Mouse (Mus musculus) left cerebral cortex, adult 2 months (tissue): Measurements from ENCODE around the gene Ndufaf1. TPM values are rescaled to one million over a fixed set of nuclear protein-coding genes. Genes with fewer than 3 reads are reported as not detected.
"Not testable (repeated sequence)": the region's sequence is repeated elsewhere in the genome, so short reads cannot be mapped to it uniquely, and the experiment has no call there.

ENCODE experiments used
- DNase-seq, 2 experiments: peaks; one replicate each; pipeline ENCODE4 v3.0.0; 2021 to 2022; ENCODE audit warnings: low spot score in 2 of 2, mixed read lengths in 1 of 2; ENCODE audit errors: extremely low spot score in 1 of 2
- H3K27ac ChIP-seq: fragments of 200-600 bp; 2 replicates; pipeline ENCODE4 v1.8.1; 2022
- H3K4me3 ChIP-seq: fragments of 200-600 bp; 2 replicates; pipeline ENCODE4 v1.8.1; 2022
- CTCF ChIP-seq: fragments of 200-600 bp; IDR thresholded peaks from 2 replicates; pipeline ENCODE4 v1.8.1; 2022; ENCODE audit warnings: antibody characterized with exemption, mild to moderate bottlenecking, moderate library complexity
- intact Hi-C: fragments of 180-260 bp; cut with DNase I; formaldehyde crosslinking; loops from one replicate; pipeline ENCODE4 v1.15.1; 2025
- total RNA-seq, 2 experiments: library from RNA; stranded (reverse); gene quantifications; 2 replicates each; pipeline ENCODE4 v1.2.3; 2021

Ndufaf1 gene
- total RNA-seq, 2 experiments from 2014 or later = 32.5 to 35.5 TPM

DNA sequence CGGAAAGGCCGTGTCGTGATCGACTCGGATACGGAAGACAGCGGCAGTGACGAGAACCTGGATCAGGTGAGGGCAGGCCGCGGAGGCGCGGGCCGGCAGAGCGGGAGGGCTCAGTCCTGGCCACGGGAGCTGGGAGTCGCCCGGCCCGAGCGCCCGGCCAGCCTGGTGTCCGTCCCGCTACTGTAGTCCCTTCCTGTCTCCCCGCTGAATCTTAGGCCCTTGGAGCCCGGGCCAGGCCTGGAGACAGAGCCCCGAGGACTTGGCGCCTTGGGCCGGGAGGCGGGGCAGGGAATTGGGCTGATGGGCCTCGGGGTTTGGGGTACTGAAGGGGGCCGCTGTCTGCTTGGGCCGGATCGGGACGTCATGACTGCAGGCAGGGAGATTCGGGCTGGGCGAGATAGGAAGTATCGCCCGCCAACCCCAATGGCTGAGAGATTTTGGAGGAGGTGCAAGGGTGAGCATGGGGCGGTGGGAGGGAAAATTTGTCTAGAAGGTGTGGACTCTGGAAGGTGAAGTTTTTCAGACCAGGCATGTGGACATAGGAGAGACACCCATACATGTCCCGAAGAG, 12.7 kb upstream of the Ndufaf1 start:
- Histone ChIP-seq H3K4me3 (peak overlapping the region; percentile 86), H3K27ac (peak overlapping the region; percentile 87)
- intact Hi-C loops = no loop called here
- TF ChIP-seq CTCF = no peak
- DNase-seq = no peak

DNA sequence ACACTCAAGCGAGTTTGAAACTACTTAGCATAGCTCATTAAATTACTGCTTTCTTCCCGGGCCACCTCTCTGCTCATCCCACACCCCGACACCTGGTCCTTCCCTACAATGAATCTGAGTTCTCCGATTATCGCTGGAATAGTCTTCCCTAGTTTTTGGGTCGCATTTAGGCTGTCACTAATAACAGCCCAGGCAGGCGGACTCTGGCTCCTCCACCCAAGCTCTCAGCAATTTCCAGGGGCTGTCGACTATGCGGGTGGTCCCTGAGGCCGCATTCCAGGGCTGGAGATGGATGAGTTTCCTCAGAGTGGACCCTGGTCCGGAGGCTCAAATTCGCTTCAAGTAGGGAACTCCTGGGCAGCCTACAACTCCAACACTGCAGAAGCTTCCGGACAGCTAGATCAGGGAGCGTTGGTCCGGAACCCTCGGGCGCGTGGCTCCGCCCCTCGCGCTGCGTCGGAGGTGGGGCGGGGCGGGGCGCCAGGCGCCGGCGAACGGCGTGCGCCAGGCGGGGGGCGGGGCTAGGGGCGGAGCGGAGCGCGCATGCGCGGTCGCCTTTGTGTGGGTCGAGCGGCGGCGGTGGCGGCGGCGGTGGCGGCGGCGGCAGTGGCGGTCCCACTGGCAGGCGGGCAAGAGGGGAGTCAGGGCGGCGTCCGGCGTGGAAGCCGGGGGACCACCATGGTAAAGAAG, 12.0 kb upstream of the Ndufaf1 start, which contains the start of gene Rtf1:
Rtf1 (plus strand) TSS at position 544 of the 690 bp plus-strand sequence.
- Histone ChIP-seq H3K4me3 (peak within 1 kb of the TSS; percentile 86), H3K27ac (peak within 1 kb of the TSS; percentile 91)
- intact Hi-C loops = loop anchor here (1.0 kb wide), 1 partner anchor 11 kb away; no protein-coding TSS in a partner anchor
- TF ChIP-seq CTCF = no peak
- DNase-seq = peak; percentile 96 to 97

DNA sequence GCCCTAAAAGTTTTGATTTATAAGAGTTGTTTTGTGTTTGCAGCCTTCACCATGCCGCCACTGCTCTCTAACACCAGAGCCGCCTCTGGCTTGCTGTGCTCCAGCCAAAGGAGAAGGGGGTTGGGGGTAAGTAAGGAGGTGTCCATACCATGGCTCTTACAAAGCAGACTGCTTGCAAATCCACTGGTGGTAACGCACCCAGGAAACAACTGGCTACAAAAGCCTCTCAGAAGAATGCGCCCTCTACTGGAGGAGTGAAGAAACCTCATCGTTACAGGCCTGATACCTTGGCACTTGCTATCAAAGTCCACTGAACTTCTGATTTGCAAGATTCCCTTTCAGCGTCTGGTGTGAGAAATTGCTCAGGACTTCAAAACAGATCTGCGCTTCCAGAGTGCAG, 6.4 kb upstream of the Ndufaf1 start:
- TF ChIP-seq CTCF = peak; percentile 56
- Histone ChIP-seq H3K4me3 (no peak overlapping the region), H3K27ac (no peak overlapping the region)
- intact Hi-C loops = no loop called here
- no peak for DNase-seq

DNA sequence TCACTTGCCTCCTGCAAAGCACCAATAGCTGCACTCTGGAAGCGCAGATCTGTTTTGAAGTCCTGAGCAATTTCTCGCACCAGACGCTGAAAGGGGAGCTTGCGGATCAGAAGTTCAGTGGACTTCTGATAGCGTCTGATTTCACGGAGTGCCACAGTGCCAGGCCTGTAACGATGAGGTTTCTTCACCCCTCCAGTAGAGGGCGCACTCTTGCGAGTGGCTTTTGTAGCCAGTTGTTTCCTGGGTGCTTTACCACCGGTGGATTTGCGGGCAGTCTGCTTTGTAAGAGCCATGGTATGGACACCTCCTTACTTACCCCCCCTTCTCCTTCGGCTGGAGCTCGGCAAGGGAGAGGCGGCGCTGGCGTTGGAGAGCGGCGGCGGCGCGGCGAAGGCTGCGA, 3.1 kb upstream of the Ndufaf1 start:
- intact Hi-C loops, DNase-seq, H3K27ac ChIP-seq, H3K4me3 ChIP-seq: not testable (repeated sequence)

DNA sequence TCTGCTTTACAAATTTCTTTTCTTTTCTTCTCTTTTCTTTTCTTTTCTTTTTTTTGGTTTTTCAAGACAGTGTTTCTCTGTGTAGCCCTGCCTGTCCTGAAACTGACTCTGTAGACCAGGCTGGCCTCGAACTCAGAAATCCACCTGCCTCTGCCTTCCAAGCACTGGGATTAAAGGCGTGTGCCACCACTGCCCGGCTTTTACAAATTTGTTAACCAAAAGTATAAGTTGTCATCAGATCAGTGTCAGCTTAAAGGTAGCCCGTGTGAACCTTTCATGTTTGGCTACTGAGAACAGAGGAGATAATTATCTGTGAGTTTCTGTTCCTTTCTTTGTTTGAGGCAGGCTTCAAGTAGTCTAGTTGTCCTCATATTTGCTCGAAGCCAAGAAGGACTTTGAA, 18.4 kb downstream of the Ndufaf1 start:
- DNase-seq = no peak
- no peak overlapping the region for H3K27ac ChIP-seq
- intact Hi-C loops = no loop called here
- H3K4me3 ChIP-seq = no peak overlapping the region
- no peak for TF ChIP-seq CTCF

DNA sequence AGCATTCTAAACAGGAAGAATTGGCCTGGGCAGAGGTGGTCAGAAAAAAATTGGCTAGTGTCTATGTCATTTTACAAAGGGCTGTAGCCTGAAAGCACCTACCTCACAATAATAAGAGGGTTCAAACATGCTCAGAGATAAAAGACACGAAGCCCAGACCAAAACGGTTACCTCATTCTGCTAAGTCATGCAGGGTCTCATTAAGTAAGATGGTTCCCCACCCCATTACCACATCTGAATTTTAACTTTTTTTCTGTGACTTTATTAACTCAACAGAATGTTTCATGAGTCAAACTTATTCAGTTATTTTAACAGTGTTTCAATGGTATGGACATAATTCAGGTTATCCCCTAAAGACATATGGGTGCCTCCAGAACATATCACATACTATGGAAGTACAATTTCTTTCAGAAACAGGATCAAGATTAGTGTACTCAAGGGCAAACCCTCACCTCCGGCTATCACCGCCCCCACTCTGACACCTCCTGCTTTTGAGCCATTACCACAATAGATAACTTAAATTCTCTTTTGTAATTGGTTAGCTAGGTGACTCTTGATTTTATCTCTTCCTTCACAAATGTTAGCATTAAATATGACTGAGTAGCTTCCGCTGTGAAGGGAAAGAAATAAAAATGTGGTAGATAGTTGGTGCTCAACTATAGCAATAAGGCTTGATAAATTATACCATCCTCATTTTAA, 21.3 kb downstream of the Ndufaf1 start:
- no peak overlapping the region for H3K4me3 ChIP-seq
- TF ChIP-seq CTCF = no peak
- H3K27ac ChIP-seq = no peak overlapping the region
- intact Hi-C loops = no loop called here
- no peak for DNase-seq

DNA sequence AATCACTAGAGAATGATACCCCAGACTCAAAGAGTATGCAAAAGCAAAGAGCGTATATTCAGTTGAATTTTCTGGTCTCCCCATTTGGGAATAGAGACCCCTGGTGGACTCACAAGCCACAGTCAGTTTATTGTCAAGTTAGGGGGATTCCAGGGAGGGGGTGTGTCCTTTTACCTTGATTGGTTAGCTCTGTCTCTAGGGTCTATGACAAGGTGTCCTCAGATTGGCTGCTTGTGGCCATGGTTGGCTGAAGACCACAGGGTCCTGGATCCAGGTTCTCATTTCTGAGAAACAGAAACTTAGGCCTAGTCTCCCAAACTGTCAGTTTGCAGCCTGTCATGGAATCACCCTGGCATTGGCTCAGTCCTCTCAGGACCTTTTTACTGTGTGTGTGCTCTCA, 25.8 kb downstream of the Ndufaf1 start:
- Histone ChIP-seq H3K27ac (no peak overlapping the region), H3K4me3 (no peak overlapping the region)
- DNase-seq = no peak
- no peak for TF ChIP-seq CTCF
- intact Hi-C loops = no loop called here

DNA sequence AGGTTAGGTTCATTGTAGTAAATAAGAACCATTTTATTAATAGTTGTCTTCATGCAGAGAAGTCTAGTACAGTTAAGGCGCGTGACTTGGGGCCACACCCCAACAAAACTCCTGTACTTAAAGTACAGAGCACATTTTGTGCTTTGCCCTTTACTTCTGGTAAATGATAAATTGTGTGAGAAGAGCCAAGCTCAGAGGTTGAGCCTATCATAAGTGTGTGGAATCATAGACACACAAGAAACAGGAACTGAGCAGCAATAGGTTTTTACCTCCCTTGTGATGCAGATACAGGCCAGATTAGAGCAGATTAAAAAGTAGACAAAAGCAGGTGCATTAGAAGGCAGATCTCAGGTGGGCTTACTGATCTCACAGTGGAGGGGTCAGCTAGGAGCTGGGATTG, 41.3 kb downstream of the Ndufaf1 start:
- no peak for TF ChIP-seq CTCF
- intact Hi-C loops = no loop called here
- no peak for DNase-seq
- Histone ChIP-seq H3K4me3 (no peak overlapping the region), H3K27ac (no peak overlapping the region)

DNA sequence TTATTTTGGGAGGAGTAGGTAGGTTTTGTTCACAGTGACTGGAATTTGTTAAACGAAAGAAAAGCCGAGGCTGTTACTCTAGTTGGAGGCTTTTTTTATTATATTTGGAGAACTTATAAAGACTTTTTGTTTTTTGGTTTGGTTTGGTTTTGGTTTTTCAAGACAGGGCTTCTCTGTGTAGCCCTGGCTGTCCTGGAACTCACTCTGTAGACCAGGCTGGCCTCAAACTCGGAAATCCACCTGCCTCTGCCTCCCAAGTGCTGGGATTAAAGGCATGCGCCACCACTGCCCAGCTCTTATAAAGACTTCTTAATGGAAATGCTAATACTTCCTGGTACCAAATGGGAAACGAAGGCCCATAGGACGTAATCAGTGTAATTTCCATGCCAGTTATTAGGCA, 43.6 kb downstream of the Ndufaf1 start:
- intact Hi-C loops, H3K27ac ChIP-seq, DNase-seq: not testable (repeated sequence)
- H3K4me3 ChIP-seq = peak overlapping the region; percentile 76

DNA sequence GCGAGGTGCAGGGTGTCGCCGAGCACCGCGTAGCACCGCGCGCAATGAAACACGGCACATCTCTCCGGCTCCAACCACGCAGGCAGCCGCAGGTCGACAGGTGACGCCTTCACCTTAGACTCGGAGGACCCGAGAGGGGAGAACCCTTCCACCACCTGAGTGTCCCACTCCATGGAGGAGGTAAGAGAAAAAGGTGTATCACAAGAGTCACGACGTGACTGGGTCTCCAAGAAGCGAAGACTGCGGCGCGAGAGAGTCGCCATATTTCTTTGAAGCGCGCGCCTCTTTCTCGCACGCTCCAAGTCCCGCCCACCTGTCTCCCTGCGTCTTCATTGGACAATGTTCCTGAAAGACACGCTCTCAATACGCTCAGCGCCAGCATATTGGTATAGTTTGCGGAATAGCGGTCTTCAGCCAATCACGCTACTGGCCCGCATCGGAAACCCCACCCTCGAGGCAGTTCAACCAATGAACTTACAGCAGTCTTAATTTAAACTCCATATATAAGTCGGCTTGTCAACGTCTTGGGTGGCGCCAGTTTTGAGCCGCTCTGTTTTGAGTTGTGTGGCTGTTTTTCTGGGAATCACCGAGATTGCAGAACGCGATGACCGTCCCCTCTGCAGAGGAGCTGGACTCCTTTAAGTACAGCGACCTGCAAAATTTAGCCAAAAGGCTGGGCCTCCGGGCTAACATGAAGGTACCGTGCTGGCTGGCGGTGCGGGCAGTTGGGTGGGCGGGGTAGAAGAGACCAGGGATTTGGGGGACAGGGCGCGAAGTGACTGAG, 44.2 kb downstream of the Ndufaf1 start, which contains the start of the genes Nusap1 and Oip5:
Nusap1 (plus strand) TSS at position 100 of the 784 bp plus-strand sequence.
Oip5 (minus strand) TSS at position 271 of the 784 bp plus-strand sequence.
- no peak for TF ChIP-seq CTCF
- Histone ChIP-seq H3K4me3 (peak within 1 kb of the TSS; percentile 76), H3K27ac (no peak within 1 kb of the TSS)
- DNase-seq = peak; percentile 87
- intact Hi-C loops = no loop called here

DNA sequence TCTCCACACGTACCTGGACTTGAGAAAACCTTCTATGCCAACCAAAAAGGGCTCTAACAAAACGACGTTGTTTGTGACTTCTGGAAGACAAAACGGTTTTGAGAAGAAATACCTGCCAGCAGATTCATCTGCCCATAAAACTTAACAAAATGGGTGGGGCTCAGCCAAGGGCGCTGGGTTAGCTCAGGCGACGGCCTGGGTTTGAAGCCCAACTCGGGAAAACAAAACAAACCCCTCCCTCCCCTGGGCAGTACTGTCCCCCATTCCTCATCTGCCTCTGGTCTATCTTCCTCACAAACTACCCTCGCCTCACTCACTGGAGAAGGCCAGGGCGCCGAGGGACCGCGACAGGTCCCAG, 44.8 kb downstream of the Ndufaf1 start:
- H3K27ac ChIP-seq = no peak overlapping the region
- no peak for TF ChIP-seq CTCF
- H3K4me3 ChIP-seq = peak overlapping the region; percentile 76
- intact Hi-C loops = no loop called here
- no peak for DNase-seq

DNA sequence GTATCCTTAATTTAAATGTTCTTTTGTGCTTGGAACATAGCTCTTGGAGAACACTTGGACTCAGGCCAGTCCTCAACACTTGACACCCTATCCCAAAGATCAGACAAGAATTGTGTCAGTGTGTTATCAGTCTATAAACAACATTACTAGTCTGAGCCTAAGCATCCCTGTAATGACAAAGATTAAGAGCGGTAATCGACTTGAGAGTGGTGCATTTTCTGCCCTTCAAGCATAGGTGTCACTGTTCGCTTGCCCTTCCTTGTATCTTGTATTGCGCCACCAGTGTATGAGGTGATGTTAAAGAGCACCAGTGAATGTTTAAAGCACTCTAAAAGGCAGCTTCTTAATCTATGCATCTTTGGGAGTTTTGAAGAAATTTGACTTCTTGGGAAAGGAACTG, 55.6 kb downstream of the Ndufaf1 start:
- intact Hi-C loops = no loop called here
- no peak; the same call in 1 of the 2 replicates for TF ChIP-seq CTCF
- no peak for DNase-seq
- Histone ChIP-seq H3K4me3 (no peak overlapping the region), H3K27ac (no peak overlapping the region)

Other genes starting within 250 kb of the Ndufaf1 start
- 10 to 100 TPM; 22.0 to 22.6 TPM for gene Ino80, start 185.1 kb downstream of the Ndufaf1 start, total RNA-seq
- under 1 TPM; 0.50 to 0.61 TPM for gene Exd1, start 115.2 kb downstream of the Ndufaf1 start, total RNA-seq
- 100 to 1,000 TPM; 173 to 174 TPM for gene Chp1, start 115.1 kb downstream of the Ndufaf1 start, total RNA-seq
- gene Nusap1, start 44.5 kb downstream of the Ndufaf1 start, total RNA-seq = under 1 TPM; 0.26 to 0.29 TPM
- 1 to 10 TPM in 1 of 2 experiments, under 1 TPM in 1; 0.86 to 1.0 TPM for gene Oip5, start 44.4 kb downstream of the Ndufaf1 start, total RNA-seq
- 10 to 100 TPM; 61.4 to 62.5 TPM for gene Rtf1, start 12.2 kb upstream of the Ndufaf1 start, total RNA-seq
- 100 to 1,000 TPM; 186 to 195 TPM for gene Itpka, start 79.5 kb upstream of the Ndufaf1 start, total RNA-seq
- 10 to 100 TPM; 22.5 to 25.0 TPM for gene Ltk, start 97.6 kb upstream of the Ndufaf1 start, total RNA-seq
- 10 to 100 TPM; 18.6 to 19.5 TPM for gene Rpap1, start 124.7 kb upstream of the Ndufaf1 start, total RNA-seq
- 100 to 1,000 TPM; 203 to 208 TPM for gene Tyro3, start 134.9 kb upstream of the Ndufaf1 start, total RNA-seq
- gene Mga, start 234.4 kb upstream of the Ndufaf1 start, total RNA-seq = 10 to 100 TPM; 71.8 to 77.0 TPM